Mouse (Mus musculus): ENCODE data around the gene Kcnk10. TPM values are rescaled to one million over a fixed set of nuclear protein-coding genes. Genes with fewer than 3 reads are reported as not detected.

Gene Kcnk10
- polyA plus RNA-seq, 1 experiment = 0.13 TPM

GRCm38 (mm10) chr12:98562341-98562977 is 15.7 kb downstream of the Kcnk10 start:
- Histone ChIP-seq H3K4me1 (ENCODE audit: control insufficient read depth, insufficient read depth, insufficient read length) (no peaks in the 10 kb centered on the region), H3K27ac (ENCODE audit: insufficient read depth, low read length) (no peak overlapping the region), H3K27me3 (ENCODE audit: control insufficient read depth, insufficient read depth, low read length) (no peaks in the 10 kb centered on the region), H3K4me3 (ENCODE audit: extremely low read depth, insufficient read depth, insufficient read length) (no peak overlapping the region), H3K36me3 (ENCODE audit: control insufficient read depth, insufficient read depth, low read length) (no peaks in the 10 kb centered on the region)
- DNase-seq (ENCODE audit: low read depth in 1 of 2, low spot score in 2 of 2) = no peak
- TF ChIP-seq CTCF (IDR thresholded peaks at IDR 0.05; ENCODE audit: extremely low read depth, insufficient read depth, insufficient read length, insufficient replicate concordance) (no peak), POLR2A (IDR thresholded peaks at IDR 0.05; ENCODE audit: low read depth, low read length) (no peak)
- 94% methylated on average over 13 of the region's 13 CpGs for WGBS

GRCm38 (mm10) chr12:98560038-98560437 is 18.1 kb downstream of the Kcnk10 start:
- no peak overlapping the region for H3K4me3 ChIP-seq (ENCODE audit: extremely low read depth, insufficient read depth, insufficient read length)
- no peaks in the 10 kb centered on the region for H3K36me3 ChIP-seq (ENCODE audit: control insufficient read depth, insufficient read depth, low read length)
- H3K4me1 ChIP-seq (ENCODE audit: control insufficient read depth, insufficient read depth, insufficient read length) = no peaks in the 10 kb centered on the region
- no peak overlapping the region for H3K27ac ChIP-seq (ENCODE audit: insufficient read depth, low read length)
- no peak for DNase-seq (ENCODE audit: low read depth in 1 of 2, low spot score in 2 of 2)
- no peaks in the 10 kb centered on the region for H3K27me3 ChIP-seq (ENCODE audit: control insufficient read depth, insufficient read depth, low read length)
- TF ChIP-seq CTCF (IDR thresholded peaks at IDR 0.05; ENCODE audit: extremely low read depth, insufficient read depth, insufficient read length, insufficient replicate concordance) = no peak
- TF ChIP-seq POLR2A (IDR thresholded peaks at IDR 0.05; ENCODE audit: low read depth, low read length) = no peak
- 89% methylated on average over 3 of the region's 3 CpGs for WGBS

- WGBS = 63% methylated on average over 7 of the region's 7 CpGs
- TF ChIP-seq CTCF (IDR thresholded peaks at IDR 0.05; ENCODE audit: extremely low read depth, insufficient read depth, insufficient read length, insufficient replicate concordance) (no peak), POLR2A (IDR thresholded peaks at IDR 0.05; ENCODE audit: low read depth, low read length) (no peak)
- Histone ChIP-seq H3K27me3 (ENCODE audit: control insufficient read depth, insufficient read depth, low read length) (no peaks in the 10 kb centered on the region), H3K36me3 (ENCODE audit: control insufficient read depth, insufficient read depth, low read length) (no peaks in the 10 kb centered on the region), H3K4me3 (ENCODE audit: extremely low read depth, insufficient read depth, insufficient read length) (no peak overlapping the region), H3K27ac (ENCODE audit: insufficient read depth, low read length) (no peak overlapping the region), H3K4me1 (ENCODE audit: control insufficient read depth, insufficient read depth, insufficient read length) (no peaks in the 10 kb centered on the region)
- no peak for DNase-seq (ENCODE audit: low read depth in 1 of 2, low spot score in 2 of 2)
These were observed 21.0 kb downstream of the Kcnk10 start for GRCm38 (mm10) chr12:98557013-98557677.

- Histone ChIP-seq H3K27me3 (ENCODE audit: control insufficient read depth, insufficient read depth, low read length) (no peaks in the 10 kb centered on the region), H3K4me1 (ENCODE audit: control insufficient read depth, insufficient read depth, insufficient read length) (no peaks in the 10 kb centered on the region), H3K36me3 (ENCODE audit: control insufficient read depth, insufficient read depth, low read length) (no peaks in the 10 kb centered on the region), H3K4me3 (ENCODE audit: extremely low read depth, insufficient read depth, insufficient read length) (no peak overlapping the region), H3K27ac (ENCODE audit: insufficient read depth, low read length) (no peak overlapping the region)
- 96% methylated on average over 6 of the region's 6 CpGs for WGBS
- no peak for DNase-seq (ENCODE audit: low read depth in 1 of 2, low spot score in 2 of 2)
- no peak for TF ChIP-seq CTCF (IDR thresholded peaks at IDR 0.05; ENCODE audit: extremely low read depth, insufficient read depth, insufficient read length, insufficient replicate concordance)
- no peak for TF ChIP-seq POLR2A (IDR thresholded peaks at IDR 0.05; ENCODE audit: low read depth, low read length)
These were observed 28.1 kb downstream of the Kcnk10 start for GRCm38 (mm10) chr12:98549981-98550380.

GRCm38 (mm10) chr12:98548141-98548540 is 30.0 kb downstream of the Kcnk10 start:
- 91% methylated on average over 9 of the region's 9 CpGs for WGBS
- H3K4me3 ChIP-seq (ENCODE audit: extremely low read depth, insufficient read depth, insufficient read length) = no peak overlapping the region
- no peaks in the 10 kb centered on the region for H3K4me1 ChIP-seq (ENCODE audit: control insufficient read depth, insufficient read depth, insufficient read length)
- no peaks in the 10 kb centered on the region for H3K27me3 ChIP-seq (ENCODE audit: control insufficient read depth, insufficient read depth, low read length)
- no peak overlapping the region for H3K27ac ChIP-seq (ENCODE audit: insufficient read depth, low read length)
- H3K36me3 ChIP-seq (ENCODE audit: control insufficient read depth, insufficient read depth, low read length) = no peaks in the 10 kb centered on the region
- DNase-seq (ENCODE audit: low read depth in 1 of 2, low spot score in 2 of 2) = no peak
- TF ChIP-seq POLR2A (IDR thresholded peaks at IDR 0.05; ENCODE audit: low read depth, low read length) (no peak), CTCF (IDR thresholded peaks at IDR 0.05; ENCODE audit: extremely low read depth, insufficient read depth, insufficient read length, insufficient replicate concordance) (no peak)

GRCm38 (mm10) chr12:98545875-98546274 is 32.2 kb downstream of the Kcnk10 start:
- TF ChIP-seq POLR2A (IDR thresholded peaks at IDR 0.05; ENCODE audit: low read depth, low read length) = no peak
- TF ChIP-seq CTCF (IDR thresholded peaks at IDR 0.05; ENCODE audit: extremely low read depth, insufficient read depth, insufficient read length, insufficient replicate concordance) = no peak
- no peak overlapping the region for H3K27ac ChIP-seq (ENCODE audit: insufficient read depth, low read length)
- no peak overlapping the region for H3K4me3 ChIP-seq (ENCODE audit: extremely low read depth, insufficient read depth, insufficient read length)
- DNase-seq (ENCODE audit: low read depth in 1 of 2, low spot score in 2 of 2) = no peak
- no peaks in the 10 kb centered on the region for H3K27me3 ChIP-seq (ENCODE audit: control insufficient read depth, insufficient read depth, low read length)
- H3K36me3 ChIP-seq (ENCODE audit: control insufficient read depth, insufficient read depth, low read length) = no peaks in the 10 kb centered on the region
- H3K4me1 ChIP-seq (ENCODE audit: control insufficient read depth, insufficient read depth, insufficient read length) = no peaks in the 10 kb centered on the region
- WGBS = 92% methylated on average over 2 of the region's 2 CpGs

- DNase-seq (ENCODE audit: low read depth in 1 of 2, low spot score in 2 of 2) = no peak
- Histone ChIP-seq H3K27ac (ENCODE audit: insufficient read depth, low read length) (no peak overlapping the region), H3K27me3 (ENCODE audit: control insufficient read depth, insufficient read depth, low read length) (no peaks in the 10 kb centered on the region), H3K36me3 (ENCODE audit: control insufficient read depth, insufficient read depth, low read length) (no peaks in the 10 kb centered on the region), H3K4me3 (ENCODE audit: extremely low read depth, insufficient read depth, insufficient read length) (no peak overlapping the region), H3K4me1 (ENCODE audit: control insufficient read depth, insufficient read depth, insufficient read length) (no peaks in the 10 kb centered on the region)
- 77% methylated on average over 4 of the region's 4 CpGs for WGBS
- TF ChIP-seq CTCF (IDR thresholded peaks at IDR 0.05; ENCODE audit: extremely low read depth, insufficient read depth, insufficient read length, insufficient replicate concordance) = no peak
- TF ChIP-seq POLR2A (IDR thresholded peaks at IDR 0.05; ENCODE audit: low read depth, low read length) = no peak
These were observed 32.9 kb downstream of the Kcnk10 start for GRCm38 (mm10) chr12:98545251-98545560.

All from spleen, adult 2 months (tissue).